Mouse (Mus musculus) intestine, embryonic 16.5 days (tissue): ENCODE results near the gene Tmbim1. TPM values are rescaled to one million over a fixed set of nuclear protein-coding genes. Genes with fewer than 3 reads are reported as not detected.

Experiments used
- ATAC-seq: fragments of 200-750 bp; cut with Nextera tagmentation; 2 replicates; pipeline ENCODE4 v1.8.0; 2017; ENCODE audit warnings: moderate TSS enrichment, moderate library complexity
- H3K27ac ChIP-seq: fragments of 300-500 bp; sonication (generic); 2 replicates; pipeline ENCODE4 v1.5.1; 2014; ENCODE audit warnings: mild to moderate bottlenecking, low read length
- H3K27me3 ChIP-seq: fragments of 300-500 bp; sonication (generic); replicated peaks from 2 replicates; pipeline ENCODE4 v1.6.1; 2014; ENCODE audit warnings: low read length, control low read depth, mixed read lengths; ENCODE audit not compliant: control insufficient read depth, insufficient read depth
- H3K36me3 ChIP-seq: fragments of 300-500 bp; sonication (generic); 2 replicates; pipeline ENCODE4 v1.6.1; 2014; ENCODE audit warnings: low read length, control low read depth; ENCODE audit not compliant: control insufficient read depth, insufficient read depth
- H3K4me1 ChIP-seq: fragments of 300-500 bp; sonication (generic); 2 replicates; pipeline ENCODE4 v1.6.1; 2014; ENCODE audit warnings: low read length, control low read depth, mixed read lengths; ENCODE audit not compliant: control insufficient read depth, insufficient read depth
- H3K4me2 ChIP-seq: fragments of 300-500 bp; sonication (generic); 2 replicates; pipeline ENCODE4 v1.6.1; 2014; ENCODE audit warnings: low read depth, low read length, control low read depth
- H3K4me3 ChIP-seq: fragments of 300-500 bp; sonication (generic); 2 replicates; pipeline ENCODE4 v1.5.1; 2014; ENCODE audit warnings: mild to moderate bottlenecking, low read length
- H3K9ac ChIP-seq: fragments of 300-500 bp; sonication (generic); 2 replicates; pipeline ENCODE4 v1.6.1; 2014; ENCODE audit warnings: low read depth, low read length
- H3K9me3 ChIP-seq: fragments of 300-500 bp; sonication (generic); 2 replicates; pipeline ENCODE4 v1.6.1; 2016; ENCODE audit warnings: low read length, control low read depth; ENCODE audit not compliant: control insufficient read depth
- WGBS: fragments of 180-500 bp; shearing (Covaris S2); extraction: QIAGEN DNeasy Blood & Tissue Kit; methylation state at CpG from one replicate; pipeline ENCODE4 v1.1.7; 2014; 5-methylcytosine and 5-hydroxymethylcytosine counted together
- polyA plus RNA-seq: library from polyadenylated mRNA; unstranded; fragments of >200 nt; fragmentation: Nextera tagmentation; extraction: Ambion mirVana; gene quantifications from 2 replicates; pipeline ENCODE4 v1.2.1, GENCODE M21; 2015

Tmbim1 gene
- polyA plus RNA-seq, 1 experiment from 2014 or later = 79.8 TPM

- Histone ChIP-seq H3K27ac (peak overlapping the region; percentile 54), H3K4me2 (no peak overlapping the region), H3K27me3 (no peaks in the 10 kb centered on the region), H3K36me3 (no peaks in the 10 kb centered on the region; the same call in 1 of the 2 replicates), H3K4me3 (no peak overlapping the region), H3K4me1 (peaks cover 78% of the 10 kb centered on the region), H3K9ac (peak overlapping the region; percentile 8), H3K9me3 (no peaks in the 10 kb centered on the region)
- WGBS = 67% methylated on average over 6 of the region's 6 CpGs
- ATAC-seq = no peak
Observed at GRCm38 (mm10) chr1:74300347-74301110, 4.9 kb downstream of the Tmbim1 start.

- Histone ChIP-seq H3K9me3 (no peaks in the 10 kb centered on the region), H3K9ac (peak overlapping the region; percentile 12; the same call in 1 of the 2 replicates), H3K4me2 (0 out of 2 replicates have a peak overlapping the region, but pooled peaks have one; percentile 20), H3K27me3 (no peaks in the 10 kb centered on the region), H3K4me3 (no peak overlapping the region), H3K27ac (peak overlapping the region; percentile 99), H3K4me1 (peaks cover 88% of the 10 kb centered on the region), H3K36me3 (no peaks in the 10 kb centered on the region; the same call in 1 of the 2 replicates)
- WGBS = 54% methylated on average over 5 of the region's 5 CpGs
- no peak for ATAC-seq
Observed at GRCm38 (mm10) chr1:74298996-74299395, 6.4 kb downstream of the Tmbim1 start.

- Histone ChIP-seq H3K27me3 (no peaks in the 10 kb centered on the region), H3K4me2 (no peak overlapping the region), H3K4me1 (peaks cover 94% of the 10 kb centered on the region), H3K9ac (peak overlapping the region; percentile 53), H3K36me3 (peaks cover 3% of the 10 kb centered on the region; the same call in 1 of the 2 replicates), H3K27ac (peak overlapping the region; percentile 99), H3K4me3 (no peak overlapping the region), H3K9me3 (no peaks in the 10 kb centered on the region)
- ATAC-seq = no peak
- 79% methylated on average over 5 of the region's 5 CpGs for WGBS
Observed at GRCm38 (mm10) chr1:74298157-74298750, 7.2 kb downstream of the Tmbim1 start.

- 0 out of 2 replicates have a peak overlapping the region, but pooled peaks have one; percentile 35 for H3K4me3 ChIP-seq
- ATAC-seq = no peak
- peak overlapping the region; percentile 99 for H3K27ac ChIP-seq
- WGBS = 48% methylated on average over 3 of the region's 3 CpGs
- 0 out of 2 replicates have a peak overlapping the region, but pooled peaks have one; percentile 65 for H3K9ac ChIP-seq
- H3K9me3 ChIP-seq = no peaks in the 10 kb centered on the region
- H3K36me3 ChIP-seq = peaks cover 3% of the 10 kb centered on the region; the same call in 1 of the 2 replicates
- H3K27me3 ChIP-seq = no peaks in the 10 kb centered on the region
- H3K4me1 ChIP-seq = peaks cover 89% of the 10 kb centered on the region
- peak overlapping the region; percentile 71; the same call in 1 of the 2 replicates for H3K4me2 ChIP-seq
Observed at GRCm38 (mm10) chr1:74297269-74297668, 8.2 kb downstream of the Tmbim1 start.

GRCm38 (mm10) chr1:74296477-74296876 lies 8.9 kb downstream of the Tmbim1 start:
- 17% methylated on average over 6 of the region's 6 CpGs for WGBS
- no peaks in the 10 kb centered on the region for H3K9me3 ChIP-seq
- peak overlapping the region; percentile 65 for H3K9ac ChIP-seq
- H3K27me3 ChIP-seq = no peaks in the 10 kb centered on the region
- no peak; the same call in 1 of the 2 replicates for ATAC-seq
- peaks cover 3% of the 10 kb centered on the region; the same call in 1 of the 2 replicates for H3K36me3 ChIP-seq
- H3K4me3 ChIP-seq = peak overlapping the region; percentile 35
- peak overlapping the region; percentile 99 for H3K27ac ChIP-seq
- peaks cover 82% of the 10 kb centered on the region for H3K4me1 ChIP-seq
- H3K4me2 ChIP-seq = peak overlapping the region; percentile 71

GRCm38 (mm10) chr1:74295456-74296171 lies 9.8 kb downstream of the Tmbim1 start:
- ATAC-seq = peak; percentile 90
- peak overlapping the region; percentile 65 for H3K9ac ChIP-seq
- 5% methylated on average over 9 of the region's 9 CpGs for WGBS
- no peaks in the 10 kb centered on the region for H3K27me3 ChIP-seq
- H3K36me3 ChIP-seq = peaks cover 3% of the 10 kb centered on the region; the same call in 1 of the 2 replicates
- peaks cover 73% of the 10 kb centered on the region for H3K4me1 ChIP-seq
- peak overlapping the region; percentile 35 for H3K4me3 ChIP-seq
- peak overlapping the region; percentile 71 for H3K4me2 ChIP-seq
- peak overlapping the region; percentile 99 for H3K27ac ChIP-seq
- no peaks in the 10 kb centered on the region for H3K9me3 ChIP-seq

GRCm38 (mm10) chr1:74294733-74295455 lies 10.5 kb downstream of the Tmbim1 start:
- 77% methylated on average over 6 of the region's 6 CpGs for WGBS
- Histone ChIP-seq H3K4me2 (peak overlapping the region; percentile 71), H3K27me3 (no peaks in the 10 kb centered on the region), H3K27ac (peak overlapping the region; percentile 99), H3K36me3 (0 out of 2 replicates have a peak, but pooled peaks cover 3% of the 10 kb centered on the region), H3K9ac (peak overlapping the region; percentile 65), H3K9me3 (no peaks in the 10 kb centered on the region), H3K4me3 (peak overlapping the region; percentile 35), H3K4me1 (peaks cover 66% of the 10 kb centered on the region)
- ATAC-seq = no peak

- Histone ChIP-seq H3K9me3 (no peaks in the 10 kb centered on the region), H3K4me3 (no peak overlapping the region), H3K9ac (no peak overlapping the region), H3K4me2 (no peak overlapping the region), H3K4me1 (peaks cover 58% of the 10 kb centered on the region), H3K36me3 (0 out of 2 replicates have a peak, but pooled peaks cover 3% of the 10 kb centered on the region), H3K27ac (peak overlapping the region; percentile 30), H3K27me3 (no peaks in the 10 kb centered on the region)
- ATAC-seq = no peak
- 83% methylated on average over 3 of the region's 3 CpGs for WGBS
Observed at GRCm38 (mm10) chr1:74294090-74294643, 11.3 kb downstream of the Tmbim1 start.
